Mouse (Mus musculus) embryonic facial prominence, embryonic 14.5 days (tissue): ENCODE data around the gene Hey2. TPM values are rescaled to one million over a fixed set of nuclear protein-coding genes. Genes with fewer than 3 reads are reported as not detected.

ENCODE experiments used
- ATAC-seq: fragments of 200-750 bp; cut with Nextera tagmentation; 2 replicates; pipeline ENCODE4 v1.8.0; 2017; ENCODE audit warnings: low read depth, moderate number of reproducible peaks, moderate TSS enrichment
- DNase-seq: peaks from one replicate; pipeline ENCODE4 v3.0.0-alpha.2; 2015; ENCODE audit warnings: low spot score
- H3K27ac ChIP-seq: fragments of 300-500 bp; sonication (generic); replicated peaks from 2 replicates; pipeline ENCODE4 v1.5.1; 2014; ENCODE audit warnings: low read depth, mild to moderate bottlenecking, low read length, moderate library complexity
- H3K27me3 ChIP-seq: fragments of 300-500 bp; sonication (generic); replicated peaks from 2 replicates; pipeline ENCODE4 v1.6.1; 2014; ENCODE audit warnings: low read length; ENCODE audit not compliant: control insufficient read depth, insufficient read depth
- H3K36me3 ChIP-seq: fragments of 300-500 bp; sonication (generic); 2 replicates; pipeline ENCODE4 v1.6.1; 2014; ENCODE audit warnings: low read length, mixed read lengths; ENCODE audit not compliant: control insufficient read depth, insufficient read depth
- H3K4me1 ChIP-seq: fragments of 300-500 bp; sonication (generic); 2 replicates; pipeline ENCODE4 v1.6.1; 2014; ENCODE audit warnings: antibody characterized with exemption, low read length; ENCODE audit not compliant: control insufficient read depth, insufficient read depth
- H3K4me2 ChIP-seq: fragments of 300-500 bp; sonication (generic); 2 replicates; pipeline ENCODE4 v1.6.1; 2014; ENCODE audit warnings: low read depth, mild to moderate bottlenecking, low read length, moderate library complexity, mixed read lengths
- H3K4me3 ChIP-seq: fragments of 300-500 bp; sonication (generic); 2 replicates; pipeline ENCODE4 v1.5.1; 2014; ENCODE audit warnings: low read depth, mild to moderate bottlenecking, low read length
- H3K9ac ChIP-seq: fragments of 300-500 bp; sonication (generic); 2 replicates; pipeline ENCODE4 v1.6.1; 2014; ENCODE audit warnings: low read depth, mild to moderate bottlenecking, low read length, moderate library complexity, mixed read lengths
- H3K9me3 ChIP-seq: fragments of 300-500 bp; sonication (generic); 2 replicates; pipeline ENCODE4 v1.6.1; 2016; ENCODE audit warnings: low read length; ENCODE audit not compliant: control insufficient read depth
- WGBS: fragments of 180-500 bp; shearing (Covaris S2); extraction: QIAGEN DNeasy Blood & Tissue Kit; methylation state at CpG from one replicate; pipeline ENCODE4 v1.1.7; 2014; 5-methylcytosine and 5-hydroxymethylcytosine counted together
- polyA plus RNA-seq: library from polyadenylated mRNA; unstranded; fragments of >200 nt; fragmentation: Nextera tagmentation; extraction: Ambion mirVana; gene quantifications from 2 replicates; pipeline ENCODE4 v1.2.1, GENCODE M21; 2014

Hey2 gene
- polyA plus RNA-seq, 1 experiment from 2014 or later: 4.6 TPM

GRCm38 (mm10) chr10:30840824-30841223 lies 1.8 kb downstream of the Hey2 start:
- Histone ChIP-seq H3K4me2 (peak overlapping the region; percentile 90), H3K36me3 (no peaks in the 10 kb centered on the region), H3K4me3 (peak overlapping the region; percentile 51), H3K4me1 (peaks cover 20% of the 10 kb centered on the region), H3K9me3 (no peaks in the 10 kb centered on the region), H3K9ac (peak overlapping the region; percentile 49; the same call in 1 of the 2 replicates), H3K27me3 (peaks cover 42% of the 10 kb centered on the region), H3K27ac (no peak overlapping the region)
- no peak for DNase-seq
- 71% methylated on average over 5 of the region's 5 CpGs for whole genome bisulfite sequencing
- no peak for ATAC-seq

GRCm38 (mm10) chr10:30838188-30838587 lies 4.4 kb downstream of the Hey2 start:
- DNase-seq (no peak), ATAC-seq (no peak)
- Histone ChIP-seq H3K4me3 (no peak overlapping the region), H3K9ac (no peak overlapping the region), H3K27ac (no peak overlapping the region), H3K27me3 (peaks cover 17% of the 10 kb centered on the region), H3K4me1 (peaks cover 2% of the 10 kb centered on the region; the same call in 1 of the 2 replicates), H3K36me3 (no peaks in the 10 kb centered on the region), H3K9me3 (no peaks in the 10 kb centered on the region), H3K4me2 (no peak overlapping the region)
- 0% methylated on average over 1 of the region's 1 CpGs for WGBS

- peak; percentile 73 for DNase-seq
- WGBS: 13% methylated on average over 1 of the region's 1 CpGs
- Histone ChIP-seq H3K4me3 (no peak overlapping the region), H3K4me1 (no peaks in the 10 kb centered on the region), H3K9ac (no peak overlapping the region), H3K36me3 (no peaks in the 10 kb centered on the region), H3K27ac (no peak overlapping the region), H3K27me3 (no peaks in the 10 kb centered on the region), H3K9me3 (no peaks in the 10 kb centered on the region), H3K4me2 (no peak overlapping the region)
- 0 out of 2 replicates have a peak, but pooled peaks have one; percentile 26 for ATAC-seq
These were observed 17.6 kb downstream of the Hey2 start for GRCm38 (mm10) chr10:30825049-30825448.

- Histone ChIP-seq H3K9me3 (no peaks in the 10 kb centered on the region), H3K4me1 (no peaks in the 10 kb centered on the region), H3K27ac (no peak overlapping the region), H3K9ac (0 out of 2 replicates have a peak overlapping the region, but pooled peaks have one; percentile 41), H3K4me3 (peak overlapping the region; percentile 45), H3K4me2 (peak overlapping the region; percentile 52), H3K27me3 (no peaks in the 10 kb centered on the region), H3K36me3 (no peaks in the 10 kb centered on the region)
- peak; percentile 97 for ATAC-seq
- 6% methylated on average over 11 of the region's 11 CpGs for WGBS
- DNase-seq: peak; percentile 93
These were observed 31.7 kb downstream of the Hey2 start for GRCm38 (mm10) chr10:30810967-30811293.

GRCm38 (mm10) chr10:30810247-30810966 lies 32.2 kb downstream of the Hey2 start:
- H3K4me2 ChIP-seq: peak overlapping the region; percentile 52
- H3K9me3 ChIP-seq: no peaks in the 10 kb centered on the region
- no peaks in the 10 kb centered on the region for H3K4me1 ChIP-seq
- no peak overlapping the region for H3K27ac ChIP-seq
- DNase-seq (peak; percentile 9), ATAC-seq (peak; percentile 37; the same call in 1 of the 2 replicates)
- H3K9ac ChIP-seq: 0 out of 2 replicates have a peak overlapping the region, but pooled peaks have one; percentile 41
- peak overlapping the region; percentile 45 for H3K4me3 ChIP-seq
- no peaks in the 10 kb centered on the region for H3K36me3 ChIP-seq
- WGBS: 28% methylated on average over 9 of the region's 9 CpGs
- no peaks in the 10 kb centered on the region for H3K27me3 ChIP-seq

GRCm38 (mm10) chr10:30803587-30804253 lies 38.9 kb downstream of the Hey2 start:
- peak; percentile 9 for DNase-seq
- ATAC-seq: no peak
- no peaks in the 10 kb centered on the region for H3K9me3 ChIP-seq
- no peaks in the 10 kb centered on the region for H3K4me1 ChIP-seq
- peak overlapping the region; percentile 69 for H3K4me2 ChIP-seq
- peak overlapping the region; percentile 87 for H3K9ac ChIP-seq
- peak overlapping the region; percentile 95 for H3K27ac ChIP-seq
- H3K4me3 ChIP-seq: peak overlapping the region; percentile 75
- no peaks in the 10 kb centered on the region for H3K27me3 ChIP-seq
- 35% methylated on average over 7 of the region's 7 CpGs for WGBS
- H3K36me3 ChIP-seq: no peaks in the 10 kb centered on the region

GRCm38 (mm10) chr10:30802681-30803586 lies 39.7 kb downstream of the Hey2 start, which contains the start of gene Ncoa7:
TSS of gene Ncoa7 (minus strand) at chr10:30803326.
- Histone ChIP-seq H3K4me2 (peak within 1 kb of the TSS; percentile 69), H3K27ac (peak within 1 kb of the TSS; percentile 95), H3K4me3 (peak within 1 kb of the TSS; percentile 75), H3K27me3 (no peaks in the 10 kb centered on the region), H3K36me3 (no peaks in the 10 kb centered on the region), H3K9me3 (no peaks in the 10 kb centered on the region), H3K9ac (peak within 1 kb of the TSS; percentile 87), H3K4me1 (no peaks in the 10 kb centered on the region)
- peak; percentile 93 for ATAC-seq
- peak; percentile 84 for DNase-seq
- WGBS: under 1% methylated on average over 33 of the region's 89 CpGs

- Histone ChIP-seq H3K27me3 (no peaks in the 10 kb centered on the region), H3K4me3 (peak overlapping the region; percentile 75), H3K27ac (peak overlapping the region; percentile 95; the same call in 1 of the 2 replicates), H3K9ac (peak overlapping the region; percentile 87), H3K9me3 (no peaks in the 10 kb centered on the region), H3K4me2 (peak overlapping the region; percentile 69), H3K4me1 (no peaks in the 10 kb centered on the region), H3K36me3 (no peaks in the 10 kb centered on the region)
- ATAC-seq (no peak), DNase-seq (peak; percentile 31)
- WGBS: 6% methylated on average over 8 of the region's 8 CpGs
These were observed 40.6 kb downstream of the Hey2 start for GRCm38 (mm10) chr10:30802033-30802432.
